Mouse (Mus musculus) MEL (cell line): Measurements from ENCODE around the gene Ddx54. TPM values are rescaled to one million over a fixed set of nuclear protein-coding genes. Genes with fewer than 3 reads are reported as not detected.

Source experiments
- DNase-seq: peaks from one replicate; pipeline ENCODE4 v3.0.0; 2011; ENCODE audit warnings: low read depth, low spot score
- H3K27ac ChIP-seq: 2 replicates; pipeline ENCODE4 v1.5.1; 2012; ENCODE audit warnings: low read depth, mild to moderate bottlenecking, control low read depth, low read length, moderate library complexity; ENCODE audit not compliant: control insufficient read depth
- H3K27me3 ChIP-seq, 2 experiments: fragments of 150-350 bp in 1 of 2; sonication (generic) in 1 of 2; 2 replicates each; pipeline ENCODE4 v1.6.1; 2012; ENCODE audit warnings: low read length in 2 of 2, mild to moderate bottlenecking in 2 of 2, improper control_type of control experiment in 1 of 2, moderate library complexity in 1 of 2; ENCODE audit not compliant: insufficient read depth in 2 of 2, control insufficient read depth in 1 of 2
- H3K36me3 ChIP-seq, 2 experiments: 2 replicates each; pipeline ENCODE4 v1.6.1; 2012 to 2014; ENCODE audit warnings: low read length in 2 of 2, improper control_type of control experiment in 1 of 2, inconsistent platforms in 1 of 2, mild to moderate bottlenecking in 1 of 2; ENCODE audit not compliant: insufficient read depth in 2 of 2, control insufficient read depth in 1 of 2
- H3K4me1 ChIP-seq, 2 experiments: fragments of 150-350 bp in 1 of 2; sonication (generic) in 1 of 2; 2 replicates each; pipeline ENCODE4 v1.6.1; 2012; ENCODE audit warnings: low read length in 2 of 2, improper control_type of control experiment in 1 of 2, mild to moderate bottlenecking in 1 of 2; ENCODE audit not compliant: insufficient read depth in 2 of 2, control insufficient read depth in 1 of 2
- H3K4me3 ChIP-seq, 2 experiments: fragments of 150-350 bp in 1 of 2; sonication (generic) in 1 of 2; 2 replicates each; pipeline ENCODE4 v1.5.1; 2012; ENCODE audit warnings: low read depth in 2 of 2, low read length in 2 of 2, mild to moderate bottlenecking in 2 of 2, moderate library complexity in 2 of 2, control low read depth in 1 of 2, improper control_type of control experiment in 1 of 2; ENCODE audit not compliant: control insufficient read depth in 1 of 2, insufficient read depth in 1 of 2
- H3K79me2 ChIP-seq: 2 replicates; pipeline ENCODE4 v1.6.1; 2012; ENCODE audit warnings: mild to moderate bottlenecking, low read length, moderate library complexity; ENCODE audit not compliant: control insufficient read depth, poor library complexity, insufficient read depth
- H3K9ac ChIP-seq: 2 replicates; pipeline ENCODE4 v1.6.1; 2012; ENCODE audit warnings: low read depth, mild to moderate bottlenecking, control low read depth, low read length, moderate library complexity; ENCODE audit not compliant: control insufficient read depth, poor library complexity, severe bottlenecking
- H3K9me3 ChIP-seq: fragments of 150-350 bp; sonication (generic); replicated peaks from 2 replicates; pipeline ENCODE4 v1.6.1; 2012; ENCODE audit warnings: mild to moderate bottlenecking, low read length, improper control_type of control experiment, moderate library complexity; ENCODE audit not compliant: insufficient read depth
- BHLHE40 ChIP-seq: IDR thresholded peaks from 2 replicates; pipeline ENCODE4 v1.6.1; 2012; ENCODE audit warnings: low read depth, mild to moderate bottlenecking, inconsistent platforms, low read length, improper control_type of control experiment, borderline replicate concordance
- CHD1 ChIP-seq: IDR thresholded peaks from 2 replicates; pipeline ENCODE4 v1.6.1; 2012; ENCODE audit warnings: low read depth, mild to moderate bottlenecking, inconsistent platforms, low read length, improper control_type of control experiment
- CHD2 ChIP-seq: IDR thresholded peaks from 2 replicates; pipeline ENCODE4 v1.6.1; 2011; ENCODE audit warnings: low read length, improper control_type of control experiment
- HCFC1 ChIP-seq: IDR thresholded peaks from 2 replicates; pipeline ENCODE4 v1.6.1; 2012; ENCODE audit warnings: low read depth, mild to moderate bottlenecking, inconsistent platforms, low read length, improper control_type of control experiment, moderate library complexity
- JUND ChIP-seq: IDR thresholded peaks from 2 replicates; pipeline ENCODE4 v1.6.1; 2011; ENCODE audit warnings: low read depth, mild to moderate bottlenecking, improper control_type of control experiment, low read length
- MAFK ChIP-seq: IDR thresholded peaks from 2 replicates; pipeline ENCODE4 v1.6.1; 2011; ENCODE audit warnings: low read depth, mild to moderate bottlenecking, low read length, improper control_type of control experiment, borderline replicate concordance
- MYB ChIP-seq: IDR thresholded peaks from 2 replicates; pipeline ENCODE4 v1.6.1; 2011; ENCODE audit warnings: mild to moderate bottlenecking, low read depth, low read length, improper control_type of control experiment
- POLR2AphosphoS2 ChIP-seq: IDR thresholded peaks from 2 replicates; pipeline ENCODE4 v1.6.1; 2011; ENCODE audit warnings: low read length, improper control_type of control experiment
- POLR2AphosphoS5 ChIP-seq: IDR thresholded peaks from 2 replicates; pipeline ENCODE4 v1.6.1; 2012; ENCODE audit warnings: low read depth, borderline replicate concordance, mild to moderate bottlenecking, inconsistent platforms, low read length, moderate library complexity, mixed read lengths
- RAD21 ChIP-seq: IDR thresholded peaks from 2 replicates; pipeline ENCODE4 v1.6.1; 2011; ENCODE audit warnings: mild to moderate bottlenecking, low read depth, low read length, improper control_type of control experiment
- SIN3A ChIP-seq: IDR thresholded peaks from 2 replicates; pipeline ENCODE4 v1.6.1; 2012; ENCODE audit warnings: low read length, improper control_type of control experiment, inconsistent platforms
- SMC3 ChIP-seq: IDR thresholded peaks from 2 replicates; pipeline ENCODE4 v1.6.1; 2011; ENCODE audit warnings: low read depth, low read length, improper control_type of control experiment
- TAL1 ChIP-seq: IDR thresholded peaks from 2 replicates; pipeline ENCODE4 v1.6.1; 2012; ENCODE audit warnings: mild to moderate bottlenecking, inconsistent platforms, low read length, moderate library complexity, mixed read lengths
- UBTF ChIP-seq: IDR thresholded peaks from 2 replicates; pipeline ENCODE4 v1.6.1; 2012; ENCODE audit warnings: low read depth, mild to moderate bottlenecking, inconsistent platforms, low read length, improper control_type of control experiment, moderate library complexity, borderline replicate concordance; ENCODE audit not compliant: insufficient read depth
- USF1 ChIP-seq: IDR thresholded peaks from 2 replicates; pipeline ENCODE4 v1.6.1; 2014; ENCODE audit warnings: low read depth, mild to moderate bottlenecking, inconsistent platforms, low read length, improper control_type of control experiment, moderate library complexity
- USF2 ChIP-seq, 2 experiments: IDR thresholded peaks; 2 replicates each; pipeline ENCODE4 v1.6.1; 2011 to 2012; ENCODE audit warnings: improper control_type of control experiment in 2 of 2, low read length in 2 of 2, borderline replicate concordance in 1 of 2, inconsistent platforms in 1 of 2, low read depth in 1 of 2, mild to moderate bottlenecking in 1 of 2; ENCODE audit not compliant: insufficient read depth in 1 of 2
- polyA plus RNA-seq, 2 experiments: library from polyadenylated mRNA; stranded (reverse) in 1 of 2; unstranded in 1 of 2; fragments of >175 nt in 1 of 2; fragments of >200 nt in 1 of 2; gene quantifications; 2 replicates each; pipeline versions ENCODE4 v1.2.1 to v1.2.4; 2012; ENCODE audit warnings: low replicate concordance in 2 of 2, low read depth in 1 of 2; ENCODE audit not compliant: insufficient read length in 2 of 2, insufficient read depth in 1 of 2, missing spikeins in 1 of 2
- total RNA-seq: library from RNA; depleted of rRNA; stranded (reverse); fragments of 300-350 nt; gene quantifications from 2 replicates; pipeline ENCODE4 v1.2.3, GENCODE M21; 2012

Ddx54 gene
- total and polyA plus RNA-seq, 3 experiments, result 73.8 to 99.9 TPM; not detected in 1

DNA sequence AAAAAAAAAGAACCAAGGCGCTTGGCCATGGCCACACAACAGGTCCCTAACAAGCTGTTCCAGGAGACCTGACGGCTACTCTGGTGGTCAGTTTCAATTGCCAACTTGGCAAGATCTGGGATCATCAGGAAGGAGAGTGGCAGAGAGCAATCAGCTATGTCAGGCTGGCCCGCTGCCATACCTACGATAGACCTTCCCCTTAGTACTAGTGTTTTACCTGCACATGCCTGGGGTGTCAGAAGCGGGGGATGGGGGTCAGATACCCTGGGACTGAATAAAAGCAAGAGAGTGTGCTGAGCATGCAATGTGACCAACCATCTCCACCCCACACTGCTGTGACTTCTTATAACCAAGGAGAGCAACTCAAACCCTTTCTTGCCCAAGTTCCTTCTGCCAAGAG lies 1.6 kb upstream of the Ddx54 start:
- Histone ChIP-seq H3K4me1 (peaks cover 2 to 9% of the 10 kb centered on the region in 2 experiments; a peak in 2 of 4 replicates), H3K79me2 (peaks cover 25% of the 10 kb centered on the region), H3K27ac (no peak overlapping the region), H3K9me3 (no peaks in the 10 kb centered on the region), H3K4me3 (no peak overlapping the region), H3K9ac (no peak overlapping the region), H3K36me3 (no peaks in the 10 kb centered on the region; a peak in 1 of 4 replicates), H3K27me3 (no peaks in the 10 kb centered on the region)
- TF ChIP-seq CHD2 (no peak), SMC3 (no peak), USF2 (IDR thresholded peaks at IDR 0.05; ENCODE audit: borderline replicate concordance in 1 of 2, insufficient read depth in 1 of 2, low read depth in 1 of 2, low read length in 2 of 2) (no peak), POLR2AphosphoS5 (no peak), SIN3A (no peak), BHLHE40 (no peak), JUND (no peak), CHD1 (no peak), USF1 (no peak), RAD21 (no peak), POLR2AphosphoS2 (no peak), TAL1 (no peak), MYB (no peak), UBTF (no peak)
- no peak for DNase-seq

DNA sequence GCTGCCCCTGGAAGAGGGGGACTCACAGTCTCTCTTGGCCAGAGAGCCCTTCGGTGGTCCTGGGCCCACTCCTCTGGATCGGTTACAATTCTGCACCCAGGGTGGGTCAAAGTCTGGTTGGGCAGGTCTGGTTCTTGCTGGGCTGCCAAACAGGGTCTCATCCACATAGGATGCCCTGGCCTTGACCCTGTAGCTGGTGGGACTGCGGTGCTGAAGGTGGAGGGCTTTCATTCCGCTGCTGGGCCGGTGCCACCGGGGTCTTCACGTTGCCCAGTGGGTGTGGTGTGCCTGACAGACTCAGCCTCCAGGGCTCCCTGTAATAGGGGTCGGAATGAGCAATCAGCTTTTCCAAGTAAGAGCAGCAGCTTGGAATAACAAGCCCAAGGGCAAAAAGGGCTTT lies 1.1 kb upstream of the Ddx54 start:
- DNase-seq, result no peak
- Histone ChIP-seq H3K9me3 (no peaks in the 10 kb centered on the region), H3K36me3 (no peaks in the 10 kb centered on the region; a peak in 1 of 4 replicates), H3K4me3 (peak overlapping the region; percentile 71 to 73), H3K4me1 (peaks cover 2 to 9% of the 10 kb centered on the region in 2 experiments; a peak in 2 of 4 replicates), H3K27ac (peak overlapping the region; percentile 2; the same call in 1 of the 2 replicates), H3K79me2 (peaks cover 29% of the 10 kb centered on the region), H3K27me3 (no peaks in the 10 kb centered on the region), H3K9ac (peak overlapping the region; percentile 64)
- 0 out of 2 replicates have a peak, but pooled peaks have one; percentile 11 for TF ChIP-seq HCFC1
- TF ChIP-seq MAFK, result no peak
